Mouse (Mus musculus): ENCODE results near the gene Lin52. TPM values are rescaled to one million over a fixed set of nuclear protein-coding genes. Genes with fewer than 3 reads are reported as not detected.

Gene Lin52
- polyA plus RNA-seq, 1 experiment from 2014 or later, result 12.7 TPM

DNA sequence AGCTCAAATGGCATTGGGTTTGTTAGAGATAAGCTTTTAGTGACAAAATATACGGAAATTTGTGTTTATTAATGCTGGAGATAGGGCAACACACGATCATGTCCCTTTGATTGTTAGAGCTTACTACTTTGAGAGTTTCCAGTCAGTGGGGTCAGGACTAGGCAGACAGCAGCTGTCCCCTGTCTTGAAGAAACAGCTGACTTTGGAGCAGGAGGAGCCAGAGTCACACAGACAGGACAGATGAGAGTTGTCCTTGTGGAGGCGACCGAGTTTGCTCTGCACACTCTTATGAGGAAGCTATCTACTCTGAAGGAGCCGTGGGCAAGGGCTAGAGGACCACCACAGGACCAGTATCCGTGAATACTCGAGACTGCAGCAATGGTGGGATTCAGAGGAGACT is 27.7 kb downstream of the Lin52 start:
- Histone ChIP-seq H3K4me3 (replicated peaks) (no peak overlapping the region), H3K4me2 (no peak overlapping the region), H3K27me3 (no peaks in the 10 kb centered on the region), H3K27ac (no peak overlapping the region), H3K9me3 (replicated peaks) (no peaks in the 10 kb centered on the region), H3K36me3 (peaks cover 17% of the 10 kb centered on the region), H3K4me1 (replicated peaks) (peaks cover 20% of the 10 kb centered on the region), H3K9ac (no peak overlapping the region)
- 82% methylated on average over 7 of the region's 7 CpGs for WGBS (ENCODE audit: insufficient replicate concordance)
- DNase-seq (no peak), ATAC-seq (ENCODE audit: low read depth) (no peak)

GRCm38 (mm10) chr12:84481251-84481650 is 30.0 kb downstream of the Lin52 start:
- Histone ChIP-seq H3K27ac (no peak overlapping the region), H3K27me3 (no peaks in the 10 kb centered on the region), H3K9ac (no peak overlapping the region), H3K4me1 (replicated peaks) (peaks cover 29% of the 10 kb centered on the region), H3K36me3 (peaks cover 12% of the 10 kb centered on the region), H3K9me3 (replicated peaks) (no peaks in the 10 kb centered on the region), H3K4me3 (replicated peaks) (no peak overlapping the region), H3K4me2 (no peak overlapping the region)
- no peak for DNase-seq
- WGBS (ENCODE audit: insufficient replicate concordance), result 65% methylated on average over 2 of the region's 2 CpGs
- 0 out of 2 replicates have a peak, but pooled peaks have one; percentile 50 for ATAC-seq (ENCODE audit: low read depth)

DNA sequence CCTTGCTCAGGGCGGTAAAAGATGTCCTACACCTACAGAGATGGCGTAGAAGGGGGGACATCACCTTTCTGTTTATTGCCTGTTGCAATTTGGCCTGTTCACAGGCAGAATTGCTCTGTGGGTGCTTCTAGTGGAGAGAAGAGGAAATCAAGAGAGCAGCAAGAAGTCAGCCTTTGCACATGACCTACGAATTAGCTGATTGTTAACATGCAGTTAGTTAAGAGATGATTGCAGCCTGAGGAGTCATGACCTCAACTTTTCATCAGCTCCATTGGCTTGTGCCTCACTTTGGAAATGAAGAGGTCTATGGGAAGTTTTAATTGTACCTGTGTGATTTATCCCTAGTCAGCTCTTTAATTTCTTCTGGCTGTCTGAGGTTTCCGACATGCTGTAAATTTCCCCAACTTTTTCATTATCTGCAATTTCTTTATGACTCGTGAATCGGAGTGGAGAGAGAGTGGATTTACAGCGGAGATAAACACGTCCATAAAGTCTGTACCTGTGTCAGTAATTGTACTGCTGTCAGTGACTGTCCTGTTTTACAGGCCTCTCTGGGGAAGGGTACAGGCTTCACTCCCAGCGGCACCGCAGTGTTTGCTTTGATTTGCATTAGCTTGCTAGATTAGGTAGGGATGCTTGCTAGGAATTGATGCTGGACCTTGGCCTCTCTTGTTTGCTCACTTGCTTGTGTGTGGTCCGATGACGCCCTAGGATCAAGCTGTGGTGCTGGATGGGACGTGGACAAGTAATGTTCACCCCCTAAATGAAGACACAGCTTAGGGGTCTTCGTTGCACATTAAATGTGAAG is 31.8 kb downstream of the Lin52 start:
- H3K27me3 ChIP-seq, result no peaks in the 10 kb centered on the region
- H3K4me1 ChIP-seq (replicated peaks), result peaks cover 34% of the 10 kb centered on the region
- H3K4me3 ChIP-seq (replicated peaks), result no peak overlapping the region
- H3K27ac ChIP-seq, result peak overlapping the region; percentile 45
- ATAC-seq (ENCODE audit: low read depth) (peak; percentile 68; the same call in 1 of the 2 replicates), DNase-seq (no peak)
- no peaks in the 10 kb centered on the region for H3K9me3 ChIP-seq (replicated peaks)
- H3K9ac ChIP-seq, result no peak overlapping the region
- peaks cover 12% of the 10 kb centered on the region for H3K36me3 ChIP-seq
- WGBS (ENCODE audit: insufficient replicate concordance), result 80% methylated on average over 14 of the region's 14 CpGs
- no peak overlapping the region for H3K4me2 ChIP-seq

- ATAC-seq (ENCODE audit: low read depth) (no peak), DNase-seq (no peak)
- H3K36me3 ChIP-seq, result 0 out of 2 replicates have a peak, but pooled peaks cover 6% of the 10 kb centered on the region
- no peaks in the 10 kb centered on the region for H3K27me3 ChIP-seq
- H3K9ac ChIP-seq, result no peak overlapping the region
- 45% methylated on average over 8 of the region's 8 CpGs for WGBS (ENCODE audit: insufficient replicate concordance)
- no peak overlapping the region for H3K27ac ChIP-seq
- H3K4me1 ChIP-seq (replicated peaks), result peaks cover 28% of the 10 kb centered on the region
- no peaks in the 10 kb centered on the region for H3K9me3 ChIP-seq (replicated peaks)
- H3K4me3 ChIP-seq (replicated peaks), result no peak overlapping the region
- H3K4me2 ChIP-seq, result no peak overlapping the region
These were observed 36.3 kb downstream of the Lin52 start for GRCm38 (mm10) chr12:84487324-84488056.

DNA sequence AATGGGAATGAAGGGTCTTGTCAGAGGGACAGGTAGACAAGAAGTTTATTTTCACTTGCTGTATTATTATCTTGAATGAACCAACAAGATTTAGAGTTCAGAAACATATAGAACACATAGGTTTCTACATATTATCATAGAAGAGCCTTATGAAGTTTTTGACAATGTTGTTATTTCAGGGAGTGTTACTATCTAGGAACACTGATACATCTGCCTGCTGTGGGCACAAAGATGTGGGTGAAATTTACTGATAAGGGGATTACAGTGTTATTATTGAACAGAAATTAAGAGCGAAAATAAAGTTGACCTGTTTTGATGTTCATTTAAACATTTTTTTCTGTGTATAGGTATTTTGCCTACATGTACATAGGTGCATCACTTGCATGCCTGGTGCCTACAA is 45.6 kb downstream of the Lin52 start:
- DNase-seq (no peak), ATAC-seq (ENCODE audit: low read depth) (no peak)
- 48% methylated on average over 1 of the region's 1 CpGs for WGBS (ENCODE audit: insufficient replicate concordance)
- H3K4me3 ChIP-seq (replicated peaks), result no peak overlapping the region
- H3K4me2 ChIP-seq, result no peak overlapping the region
- no peaks in the 10 kb centered on the region for H3K27me3 ChIP-seq
- no peak overlapping the region for H3K9ac ChIP-seq
- H3K27ac ChIP-seq, result no peak overlapping the region
- H3K9me3 ChIP-seq (replicated peaks), result no peaks in the 10 kb centered on the region
- peaks cover 22% of the 10 kb centered on the region for H3K4me1 ChIP-seq (replicated peaks)
- H3K36me3 ChIP-seq, result 0 out of 2 replicates have a peak, but pooled peaks cover 4% of the 10 kb centered on the region

- ATAC-seq (ENCODE audit: low read depth) (no peak), DNase-seq (no peak)
- H3K36me3 ChIP-seq, result no peaks in the 10 kb centered on the region
- no peaks in the 10 kb centered on the region for H3K27me3 ChIP-seq
- H3K4me2 ChIP-seq, result no peak overlapping the region
- peaks cover 18% of the 10 kb centered on the region for H3K4me1 ChIP-seq (replicated peaks)
- no peaks in the 10 kb centered on the region for H3K9me3 ChIP-seq (replicated peaks)
- H3K27ac ChIP-seq, result no peak overlapping the region
- H3K4me3 ChIP-seq (replicated peaks), result no peak overlapping the region
- 83% methylated on average over 8 of the region's 8 CpGs for WGBS (ENCODE audit: insufficient replicate concordance)
- no peak overlapping the region for H3K9ac ChIP-seq
These were observed 49.5 kb downstream of the Lin52 start for GRCm38 (mm10) chr12:84500528-84501263.

- H3K4me2 ChIP-seq, result no peak overlapping the region
- no peak for ATAC-seq (ENCODE audit: low read depth)
- WGBS (ENCODE audit: insufficient replicate concordance), result 75% methylated on average over 4 of the region's 4 CpGs
These were observed 50.1 kb downstream of the Lin52 start for GRCm38 (mm10) chr12:84501278-84501677.

GRCm38 (mm10) chr12:84506856-84507255 is 55.6 kb downstream of the Lin52 start:
- no peak for DNase-seq

More at GRCm38 (mm10) chr12:84501278-84501677, 50.1 kb downstream of the Lin52 start:
- Histone ChIP-seq H3K4me1 (replicated peaks) (peaks cover 16% of the 10 kb centered on the region), H3K9ac (no peak overlapping the region), H3K9me3 (replicated peaks) (no peaks in the 10 kb centered on the region), H3K27ac (no peak overlapping the region), H3K27me3 (no peaks in the 10 kb centered on the region), H3K4me3 (replicated peaks) (no peak overlapping the region), H3K36me3 (no peaks in the 10 kb centered on the region)
- no peak for DNase-seq

DNA sequence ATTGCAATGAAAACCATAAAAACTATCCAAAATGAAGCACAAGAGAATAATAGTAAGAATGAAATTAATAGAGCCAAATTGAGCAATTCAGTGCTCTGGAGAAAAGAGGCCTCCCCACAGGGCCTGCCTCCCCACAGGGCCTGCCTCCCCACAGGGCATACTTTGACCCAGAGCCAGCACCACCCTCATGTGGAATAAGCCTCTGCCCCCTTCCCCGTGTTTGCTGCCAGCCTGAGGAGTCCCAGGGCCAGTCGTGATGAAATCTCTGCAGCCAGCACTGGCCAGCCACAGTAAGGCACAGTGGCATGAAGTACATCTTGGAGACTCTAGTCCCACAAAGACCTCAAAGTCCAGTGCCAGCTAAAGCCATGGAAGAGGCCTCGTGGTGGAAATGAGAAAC is 60.8 kb downstream of the Lin52 start:
- H3K9me3 ChIP-seq (replicated peaks), result no peaks in the 10 kb centered on the region
- peaks cover 9% of the 10 kb centered on the region; the same call in 1 of the 2 replicates for H3K4me1 ChIP-seq (replicated peaks)
- no peak for DNase-seq
- WGBS (ENCODE audit: insufficient replicate concordance), result 66% methylated on average over 3 of the region's 3 CpGs
- ATAC-seq (ENCODE audit: low read depth), result no peak
- no peak overlapping the region for H3K27ac ChIP-seq
- no peaks in the 10 kb centered on the region for H3K27me3 ChIP-seq
- no peak overlapping the region for H3K9ac ChIP-seq
- no peak overlapping the region for H3K4me3 ChIP-seq (replicated peaks)
- no peak overlapping the region for H3K4me2 ChIP-seq
- peaks cover 4% of the 10 kb centered on the region; the same call in 1 of the 2 replicates for H3K36me3 ChIP-seq

More at GRCm38 (mm10) chr12:84506856-84507255, 55.6 kb downstream of the Lin52 start:
- Histone ChIP-seq H3K27me3 (no peaks in the 10 kb centered on the region), H3K4me2 (no peak overlapping the region), H3K4me3 (replicated peaks) (no peak overlapping the region), H3K9me3 (replicated peaks) (no peaks in the 10 kb centered on the region), H3K4me1 (replicated peaks) (no peaks in the 10 kb centered on the region), H3K9ac (no peak overlapping the region), H3K36me3 (no peaks in the 10 kb centered on the region), H3K27ac (no peak overlapping the region)
- ATAC-seq (ENCODE audit: low read depth), result no peak
- WGBS (ENCODE audit: insufficient replicate concordance), result 77% methylated on average over 4 of the region's 4 CpGs

- Histone ChIP-seq H3K27ac (no peak overlapping the region), H3K4me1 (replicated peaks) (peaks cover 24% of the 10 kb centered on the region), H3K4me3 (replicated peaks) (no peak overlapping the region), H3K36me3 (peaks cover 4% of the 10 kb centered on the region; the same call in 1 of the 2 replicates), H3K27me3 (no peaks in the 10 kb centered on the region), H3K9me3 (replicated peaks) (no peaks in the 10 kb centered on the region), H3K4me2 (no peak overlapping the region), H3K9ac (no peak overlapping the region)
- WGBS (ENCODE audit: insufficient replicate concordance), result 50% methylated on average over 4 of the region's 4 CpGs
- DNase-seq (no peak), ATAC-seq (ENCODE audit: low read depth) (no peak)
These were observed 64.3 kb downstream of the Lin52 start for GRCm38 (mm10) chr12:84515486-84515885.

- ATAC-seq (ENCODE audit: low read depth) (no peak), DNase-seq (no peak)
- H3K4me1 ChIP-seq (replicated peaks), result peaks cover 24% of the 10 kb centered on the region
- 93% methylated on average over 1 of the region's 1 CpGs for WGBS (ENCODE audit: insufficient replicate concordance)
- H3K4me3 ChIP-seq (replicated peaks), result no peak overlapping the region
- H3K27ac ChIP-seq, result no peak overlapping the region
- H3K4me2 ChIP-seq, result no peak overlapping the region
- no peak overlapping the region for H3K9ac ChIP-seq
- no peaks in the 10 kb centered on the region for H3K27me3 ChIP-seq
- H3K36me3 ChIP-seq, result peaks cover 4% of the 10 kb centered on the region; the same call in 1 of the 2 replicates
- H3K9me3 ChIP-seq (replicated peaks), result no peaks in the 10 kb centered on the region
These were observed 65.4 kb downstream of the Lin52 start for GRCm38 (mm10) chr12:84516642-84517041.
